Mouse (Mus musculus) T-cell, adult 2 months (primary cell): ENCODE results near the gene Rnf214.
"Not testable (repeated sequence)": the region's sequence is repeated elsewhere in the genome, so short reads cannot be mapped to it uniquely, and the experiment has no call there.

ENCODE experiments used
- DNase-seq: peaks from one replicate; pipeline ENCODE4 v3.0.0; 2022; ENCODE audit warnings: low spot score

The Rnf214 gene

GRCm38 (mm10) chr9:45850528-45851155 is 56.1 kb downstream of the Rnf214 start:
- DNase-seq, result no peak

- DNase-seq, result no peak
These were observed 56.9 kb downstream of the Rnf214 start for GRCm38 (mm10) chr9:45849528-45850408.

- DNase-seq, result no peak
These were observed 59.7 kb downstream of the Rnf214 start for GRCm38 (mm10) chr9:45846891-45847460.

GRCm38 (mm10) chr9:45846176-45846575 is 60.5 kb downstream of the Rnf214 start:
- DNase-seq, result not testable (repeated sequence)

GRCm38 (mm10) chr9:45845541-45845940 is 61.2 kb downstream of the Rnf214 start:
- no peak for DNase-seq

GRCm38 (mm10) chr9:45843780-45844179 is 62.9 kb downstream of the Rnf214 start:
- no peak for DNase-seq

- no peak for DNase-seq
These were observed 63.7 kb downstream of the Rnf214 start for GRCm38 (mm10) chr9:45843007-45843406.

- no peak for DNase-seq
These were observed 65.3 kb downstream of the Rnf214 start for GRCm38 (mm10) chr9:45841458-45841857.

GRCm38 (mm10) chr9:45840331-45840730 is 66.4 kb downstream of the Rnf214 start:
- no peak for DNase-seq

GRCm38 (mm10) chr9:45839982-45840300 is 66.8 kb downstream of the Rnf214 start:
- DNase-seq, result no peak

- DNase-seq, result no peak
These were observed 67.4 kb downstream of the Rnf214 start for GRCm38 (mm10) chr9:45839139-45839981.

GRCm38 (mm10) chr9:45838434-45839138 is 68.1 kb downstream of the Rnf214 start, which contains the start of gene Bace1:
Gene Bace1 (plus strand): TSS chr9:45838580.
- DNase-seq, result no peak

GRCm38 (mm10) chr9:45838069-45838433 is 68.7 kb downstream of the Rnf214 start:
- DNase-seq, result no peak

- no peak for DNase-seq
These were observed 73.2 kb downstream of the Rnf214 start for GRCm38 (mm10) chr9:45833461-45833860.

GRCm38 (mm10) chr9:45832898-45833297 is 73.8 kb downstream of the Rnf214 start:
- no peak for DNase-seq

GRCm38 (mm10) chr9:45829107-45829506 is 77.6 kb downstream of the Rnf214 start:
- peak; percentile 76 for DNase-seq

- DNase-seq, result peak; percentile 87
These were observed 78.3 kb downstream of the Rnf214 start, which contains the start of gene Cep164 for GRCm38 (mm10) chr9:45828291-45828963. Gene Cep164 (minus strand): TSS chr9:45828691.

GRCm38 (mm10) chr9:45827663-45828290 is 78.9 kb downstream of the Rnf214 start:
- DNase-seq, result peak; percentile 12

GRCm38 (mm10) chr9:45818406-45819011 is 88.2 kb downstream of the Rnf214 start:
- DNase-seq, result peak; percentile 41

- no peak for DNase-seq
These were observed 91.2 kb downstream of the Rnf214 start for GRCm38 (mm10) chr9:45815525-45815924.
